Mouse (Mus musculus): ENCODE results near the gene Snx10. TPM values are rescaled to one million over a fixed set of nuclear protein-coding genes. Genes with fewer than 3 reads are reported as not detected.

The Snx10 gene
- polyA plus RNA-seq, 1 experiment, result 0.33 TPM

DNA sequence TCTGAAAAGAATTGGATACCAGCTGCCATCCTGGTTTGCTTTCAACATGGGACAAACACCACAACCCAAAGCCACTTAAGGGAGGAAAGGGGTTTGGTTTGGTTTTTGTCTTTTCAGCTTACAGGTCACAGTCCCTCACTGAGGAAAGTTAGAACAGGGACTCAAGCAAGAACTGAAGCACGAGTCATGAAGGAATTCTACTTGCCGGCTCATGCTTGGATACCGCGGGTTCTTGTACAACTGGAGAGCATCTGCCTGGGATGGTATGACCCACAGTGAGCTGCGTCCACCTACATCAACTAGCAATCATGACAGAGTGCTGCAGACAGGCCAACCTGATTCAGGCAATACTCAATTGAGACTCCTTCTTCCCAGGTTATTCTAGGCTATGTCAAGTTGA lies 37.0 kb upstream of the Snx10 start:
- Histone ChIP-seq H3K36me3 (ENCODE audit: control insufficient read depth, insufficient read depth, low read length) (peaks cover 9% of the 10 kb centered on the region), H3K27ac (ENCODE audit: insufficient read depth, low read depth, low read length) (no peak overlapping the region), H3K4me3 (ENCODE audit: low read depth, low read length) (no peak overlapping the region), H3K27me3 (ENCODE audit: control insufficient read depth, insufficient read depth, low read length) (no peaks in the 10 kb centered on the region), H3K4me1 (ENCODE audit: control insufficient read depth, insufficient read depth, insufficient read length, low read length) (peaks cover 2% of the 10 kb centered on the region; the same call in 1 of the 2 replicates)
- 91% methylated on average over 5 of the region's 5 CpGs for WGBS
- no peak for TF ChIP-seq POLR2A (IDR thresholded peaks at IDR 0.05; ENCODE audit: low read depth, low read length)
- TF ChIP-seq CTCF (IDR thresholded peaks at IDR 0.05; ENCODE audit: extremely low read depth, insufficient read length, insufficient replicate concordance, low read depth, low read length), result no peak

DNA sequence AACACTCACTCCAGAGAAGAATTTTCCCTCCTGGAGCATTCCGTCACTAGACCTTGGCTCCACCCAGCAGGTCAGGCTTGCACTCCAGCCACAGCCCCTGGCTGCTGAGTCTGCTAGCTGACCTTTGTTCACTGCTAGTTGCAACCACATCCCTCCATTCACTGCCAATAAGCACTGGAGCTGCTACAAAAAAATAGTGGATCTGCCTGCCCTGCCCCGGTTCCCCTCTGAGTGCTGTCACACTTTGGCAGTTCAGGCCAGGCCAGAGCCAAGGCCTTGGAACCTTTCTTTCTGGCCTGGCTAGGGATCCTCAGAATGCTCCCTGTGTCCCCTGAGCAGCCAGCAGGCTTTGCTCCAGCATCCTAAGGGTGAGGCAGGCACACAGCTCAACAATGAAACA lies 33.9 kb upstream of the Snx10 start:
- Histone ChIP-seq H3K4me1 (ENCODE audit: control insufficient read depth, insufficient read depth, insufficient read length, low read length) (peaks cover 2% of the 10 kb centered on the region; the same call in 1 of the 2 replicates), H3K36me3 (ENCODE audit: control insufficient read depth, insufficient read depth, low read length) (no peaks in the 10 kb centered on the region), H3K27ac (ENCODE audit: insufficient read depth, low read depth, low read length) (no peak overlapping the region), H3K27me3 (ENCODE audit: control insufficient read depth, insufficient read depth, low read length) (peaks cover 1% of the 10 kb centered on the region; the same call in 1 of the 2 replicates), H3K4me3 (ENCODE audit: low read depth, low read length) (no peak overlapping the region)
- no peak for TF ChIP-seq CTCF (IDR thresholded peaks at IDR 0.05; ENCODE audit: extremely low read depth, insufficient read length, insufficient replicate concordance, low read depth, low read length)
- no peak for TF ChIP-seq POLR2A (IDR thresholded peaks at IDR 0.05; ENCODE audit: low read depth, low read length)
- WGBS, result 11% methylated on average over 2 of the region's 2 CpGs

DNA sequence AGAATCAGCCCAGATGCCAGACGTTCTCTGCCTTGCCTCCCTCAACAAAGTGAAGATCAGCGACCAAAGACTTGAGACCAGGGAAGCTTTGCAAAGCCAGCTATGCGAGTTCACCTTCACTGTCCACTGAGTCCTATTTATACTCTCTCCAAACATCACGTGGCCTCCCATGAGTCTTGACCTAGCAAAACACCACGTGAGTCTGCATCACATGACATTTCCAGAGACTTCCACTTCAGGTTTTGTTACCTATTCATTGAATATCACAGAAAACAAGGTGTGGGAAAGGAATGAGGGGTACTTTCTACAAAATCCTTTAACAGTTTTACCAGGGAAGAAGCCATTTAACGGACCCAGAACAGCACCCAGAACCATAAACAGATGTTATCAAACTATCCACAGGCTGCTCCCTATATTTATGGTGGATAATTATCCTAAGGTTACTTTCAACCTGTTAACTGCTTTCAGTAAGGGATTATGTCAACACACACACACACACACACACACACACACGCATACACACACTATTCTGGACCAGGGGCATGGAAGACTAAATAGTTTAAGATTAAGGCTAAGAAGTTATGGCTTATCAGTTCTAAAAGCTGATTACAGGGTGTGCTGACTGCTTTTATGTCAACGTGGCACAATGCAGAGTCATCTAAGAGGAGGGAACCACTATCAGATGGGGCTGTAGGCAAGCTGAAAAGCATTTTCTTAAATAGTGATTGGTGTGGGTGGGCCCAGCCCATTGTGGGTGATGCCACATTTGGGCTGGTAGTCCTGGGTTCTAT lies 26.2 kb upstream of the Snx10 start:
- Histone ChIP-seq H3K27me3 (ENCODE audit: control insufficient read depth, insufficient read depth, low read length) (peaks cover 8% of the 10 kb centered on the region; the same call in 1 of the 2 replicates), H3K4me3 (ENCODE audit: low read depth, low read length) (no peak overlapping the region), H3K27ac (ENCODE audit: insufficient read depth, low read depth, low read length) (no peak overlapping the region), H3K36me3 (ENCODE audit: control insufficient read depth, insufficient read depth, low read length) (no peaks in the 10 kb centered on the region), H3K4me1 (ENCODE audit: control insufficient read depth, insufficient read depth, insufficient read length, low read length) (no peaks in the 10 kb centered on the region)
- TF ChIP-seq CTCF (IDR thresholded peaks at IDR 0.05; ENCODE audit: extremely low read depth, insufficient read length, insufficient replicate concordance, low read depth, low read length), result no peak
- TF ChIP-seq POLR2A (IDR thresholded peaks at IDR 0.05; ENCODE audit: low read depth, low read length), result no peak
- WGBS, result 31% methylated on average over 8 of the region's 8 CpGs

DNA sequence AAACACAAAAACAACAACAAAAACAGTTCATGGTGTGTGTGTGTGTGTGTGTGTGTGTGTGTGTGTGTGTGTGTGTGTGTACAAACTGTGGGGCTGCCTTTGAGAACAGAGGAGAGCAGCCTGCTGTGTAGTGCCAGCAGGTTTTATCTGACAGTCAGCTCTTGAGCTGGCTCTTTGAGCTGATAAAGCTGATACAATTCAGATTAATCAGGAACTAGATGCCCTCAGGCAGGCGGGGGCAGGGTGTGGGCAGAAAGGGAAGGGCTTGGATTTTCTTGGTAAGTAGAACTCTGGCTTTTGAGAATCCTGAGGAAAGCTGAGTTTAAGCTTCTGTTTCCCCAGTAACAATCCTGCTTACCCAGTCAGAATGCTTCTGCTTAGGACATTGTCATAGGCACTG lies 18.0 kb upstream of the Snx10 start:
- no peaks in the 10 kb centered on the region for H3K27me3 ChIP-seq (ENCODE audit: control insufficient read depth, insufficient read depth, low read length)
- TF ChIP-seq POLR2A (IDR thresholded peaks at IDR 0.05; ENCODE audit: low read depth, low read length), result no peak
- no peak for TF ChIP-seq CTCF (IDR thresholded peaks at IDR 0.05; ENCODE audit: extremely low read depth, insufficient read length, insufficient replicate concordance, low read depth, low read length)

DNA sequence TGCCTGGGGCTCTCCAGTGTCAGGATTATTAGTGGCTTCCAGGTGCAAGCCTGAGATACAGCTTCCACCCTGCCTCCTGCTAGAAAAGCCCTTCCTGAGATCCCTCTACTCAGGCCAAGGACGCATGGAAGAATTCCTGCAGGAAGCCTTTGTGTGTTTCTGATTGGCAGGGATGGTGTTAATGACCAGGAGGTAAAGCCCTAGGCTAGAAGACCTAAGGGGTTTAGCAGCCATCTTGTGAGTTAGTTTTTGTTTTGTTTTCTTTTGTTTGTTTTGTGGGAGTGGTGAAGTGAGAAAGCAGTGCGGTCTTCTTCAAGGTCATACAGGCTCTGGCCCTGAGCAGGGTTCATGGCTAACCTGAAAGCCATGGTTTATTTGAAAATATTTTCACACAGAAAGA lies 16.1 kb upstream of the Snx10 start:
- 75% methylated on average over 2 of the region's 2 CpGs for WGBS
- no peak for TF ChIP-seq CTCF (IDR thresholded peaks at IDR 0.05; ENCODE audit: extremely low read depth, insufficient read length, insufficient replicate concordance, low read depth, low read length)
- TF ChIP-seq POLR2A (IDR thresholded peaks at IDR 0.05; ENCODE audit: low read depth, low read length), result no peak
- H3K4me1 ChIP-seq (ENCODE audit: control insufficient read depth, insufficient read depth, insufficient read length, low read length), result peaks cover 4% of the 10 kb centered on the region; the same call in 1 of the 2 replicates
- no peaks in the 10 kb centered on the region for H3K36me3 ChIP-seq (ENCODE audit: control insufficient read depth, insufficient read depth, low read length)
- no peaks in the 10 kb centered on the region for H3K27me3 ChIP-seq (ENCODE audit: control insufficient read depth, insufficient read depth, low read length)
- H3K4me3 ChIP-seq (ENCODE audit: low read depth, low read length), result no peak overlapping the region
- H3K27ac ChIP-seq (ENCODE audit: insufficient read depth, low read depth, low read length), result no peak overlapping the region

More for the DNA sequence above, 18.0 kb upstream of the Snx10 start:
- Histone ChIP-seq H3K4me3 (ENCODE audit: low read depth, low read length) (no peak overlapping the region), H3K4me1 (ENCODE audit: control insufficient read depth, insufficient read depth, insufficient read length, low read length) (peaks cover 4% of the 10 kb centered on the region; the same call in 1 of the 2 replicates), H3K27ac (ENCODE audit: insufficient read depth, low read depth, low read length) (no peak overlapping the region), H3K36me3 (ENCODE audit: control insufficient read depth, insufficient read depth, low read length) (no peaks in the 10 kb centered on the region)
- 24% methylated on average over 1 of the region's 1 CpGs for WGBS

DNA sequence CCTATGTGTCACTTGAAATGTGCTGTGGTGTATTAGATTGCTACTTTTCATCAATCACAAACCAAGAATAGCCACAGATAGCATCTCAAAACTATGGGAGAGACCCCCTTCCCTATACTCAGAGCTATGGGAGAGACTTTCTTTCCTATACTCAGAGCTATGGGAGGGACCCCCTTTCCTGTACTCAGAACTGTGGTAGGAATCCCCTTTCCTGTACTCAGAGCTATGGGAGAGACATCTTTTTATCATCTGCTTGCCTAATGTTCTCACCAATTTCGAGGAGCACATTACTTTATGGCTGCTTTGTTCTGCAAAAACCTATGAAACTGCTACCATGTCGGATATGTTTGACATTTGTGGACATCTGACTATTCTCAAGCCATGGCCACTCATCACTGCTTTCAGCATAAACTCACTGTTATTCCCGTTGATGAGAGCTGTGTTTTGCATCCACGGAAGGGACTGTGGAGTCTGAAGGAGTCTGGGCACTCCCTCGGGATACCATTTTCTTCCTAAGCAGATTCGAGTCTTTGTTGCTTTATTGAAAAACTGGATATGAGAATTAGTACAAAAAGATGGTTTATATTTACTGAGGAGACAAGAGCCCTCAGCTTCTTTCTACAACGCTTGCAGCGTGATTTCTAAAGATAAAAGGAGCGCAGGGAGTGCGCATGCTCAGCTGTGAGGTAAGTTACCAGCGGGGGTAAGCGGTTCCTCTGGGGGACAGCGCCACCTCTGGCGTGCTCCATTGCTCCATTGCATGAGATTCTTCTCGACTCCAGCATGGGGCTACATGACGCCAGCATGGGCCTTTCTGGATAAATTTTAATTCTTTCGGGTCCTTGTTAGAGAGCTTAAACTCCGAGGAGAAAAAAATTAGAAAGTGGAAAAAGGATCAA lies 14.7 kb upstream of the Snx10 start:
- Histone ChIP-seq H3K27me3 (ENCODE audit: control insufficient read depth, insufficient read depth, low read length) (no peaks in the 10 kb centered on the region), H3K4me3 (ENCODE audit: low read depth, low read length) (no peak overlapping the region), H3K4me1 (ENCODE audit: control insufficient read depth, insufficient read depth, insufficient read length, low read length) (peaks cover 4% of the 10 kb centered on the region; the same call in 1 of the 2 replicates), H3K27ac (ENCODE audit: insufficient read depth, low read depth, low read length) (no peak overlapping the region), H3K36me3 (ENCODE audit: control insufficient read depth, insufficient read depth, low read length) (no peaks in the 10 kb centered on the region)
- TF ChIP-seq POLR2A (IDR thresholded peaks at IDR 0.05; ENCODE audit: low read depth, low read length) (no peak), CTCF (IDR thresholded peaks at IDR 0.05; ENCODE audit: extremely low read depth, insufficient read length, insufficient replicate concordance, low read depth, low read length) (peak; percentile 71)
- 32% methylated on average over 18 of the region's 18 CpGs for WGBS

DNA sequence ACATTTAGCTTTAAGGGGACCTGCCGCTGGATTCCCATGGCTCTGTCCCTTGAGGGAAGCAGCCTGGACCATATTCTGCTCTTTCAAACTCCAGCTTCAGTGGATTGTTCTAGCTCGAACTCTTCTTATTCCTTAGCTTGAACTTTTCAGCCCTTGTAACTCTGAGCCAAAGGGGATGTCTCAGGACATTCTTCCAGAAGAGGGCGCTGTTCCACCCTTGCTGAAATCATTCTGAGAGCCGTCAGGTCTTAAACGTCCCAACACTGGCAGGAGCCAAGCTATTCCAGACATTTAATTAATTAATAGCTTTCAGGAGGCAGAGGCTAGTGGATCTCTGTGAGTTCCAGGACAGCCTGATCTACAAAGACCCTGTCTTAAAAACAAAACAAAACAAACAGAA lies 13.6 kb upstream of the Snx10 start:
- TF ChIP-seq CTCF (IDR thresholded peaks at IDR 0.05; ENCODE audit: extremely low read depth, insufficient read length, insufficient replicate concordance, low read depth, low read length) (peak; percentile 53; the same call in 1 of the 2 replicates), POLR2A (IDR thresholded peaks at IDR 0.05; ENCODE audit: low read depth, low read length) (no peak)
- Histone ChIP-seq H3K27ac (ENCODE audit: insufficient read depth, low read depth, low read length) (no peak overlapping the region), H3K4me3 (ENCODE audit: low read depth, low read length) (no peak overlapping the region), H3K4me1 (ENCODE audit: control insufficient read depth, insufficient read depth, insufficient read length, low read length) (peaks cover 4% of the 10 kb centered on the region; the same call in 1 of the 2 replicates), H3K27me3 (ENCODE audit: control insufficient read depth, insufficient read depth, low read length) (no peaks in the 10 kb centered on the region), H3K36me3 (ENCODE audit: control insufficient read depth, insufficient read depth, low read length) (no peaks in the 10 kb centered on the region)
- WGBS, result 28% methylated on average over 5 of the region's 5 CpGs
